Mouse (Mus musculus) macrophage (primary cell): ENCODE results near the gene Acrbp. TPM values are rescaled to one million over a fixed set of nuclear protein-coding genes. Genes with fewer than 3 reads are reported as not detected.
"Not testable (repeated sequence)": the region's sequence is repeated elsewhere in the genome, so short reads cannot be mapped to it uniquely, and the experiment has no call there.

Experiments used
- H3K27ac ChIP-seq: fragments of 350-480 bp; formaldehyde crosslinking; 2 replicates; pipeline ENCODE4 v1.9.0; 2021
- H3K36me3 ChIP-seq: fragments of 350-480 bp; formaldehyde crosslinking; 2 replicates; pipeline ENCODE4 v1.9.0; 2021; ENCODE audit errors: inconsistent target
- H3K4me3 ChIP-seq: fragments of 350-480 bp; formaldehyde crosslinking; 2 replicates; pipeline ENCODE4 v1.9.0; 2021; ENCODE audit errors: inconsistent target
- H3K79me2 ChIP-seq: fragments of 350-480 bp; formaldehyde crosslinking; 2 replicates; pipeline ENCODE4 v1.9.0; 2021; ENCODE audit errors: inconsistent target
- WGBS: methylation state at CpG from one replicate; pipeline ENCODE4 v1.1.7; 2026; ENCODE audit warnings: inconsistent platforms; ENCODE audit not compliant: missing documents; 5-methylcytosine and 5-hydroxymethylcytosine counted together
- polyA plus RNA-seq: library from polyadenylated mRNA; stranded (reverse); fragments of 250-400 nt; gene quantifications from 3 replicates; pipeline ENCODE4 v1.2.4, GENCODE M21; 2018; ENCODE audit warnings: inconsistent platforms

Acrbp gene
- polyA plus RNA-seq, 1 experiment from 2014 or later: 3.2 TPM

DNA sequence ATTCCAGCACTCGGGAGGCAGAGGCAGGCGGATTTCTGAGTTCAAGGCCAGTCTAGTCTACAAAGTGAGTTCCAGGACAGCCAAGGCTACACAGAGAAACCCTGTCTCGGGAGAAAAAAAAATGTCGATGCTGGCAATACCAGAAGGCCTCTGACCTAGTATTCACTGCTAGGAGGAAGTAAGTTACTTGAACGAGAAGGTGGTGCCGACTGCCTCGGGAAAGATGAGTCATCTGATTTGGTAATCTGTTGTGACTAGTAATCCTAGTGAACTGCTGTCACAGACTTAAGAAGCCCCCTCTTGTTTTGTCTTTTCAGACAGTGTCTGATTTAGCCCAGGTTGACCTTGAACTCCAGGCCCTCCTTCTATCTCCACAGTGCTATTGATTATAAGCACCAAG, 8.4 kb upstream of the Acrbp start:
- Histone ChIP-seq H3K27ac (peak overlapping the region; percentile 84), H3K79me2 (peaks cover 35% of the 10 kb centered on the region), H3K36me3 (peaks cover 26% of the 10 kb centered on the region), H3K4me3 (peak overlapping the region; percentile 83; the same call in 1 of the 2 replicates)
- 16% methylated on average over 7 of the region's 7 CpGs for WGBS

GRCm38 (mm10) chr6:125042081-125042480, 7.4 kb upstream of the Acrbp start:
- 90% methylated on average over 7 of the region's 7 CpGs for WGBS
- no peak overlapping the region for H3K4me3 ChIP-seq

DNA sequence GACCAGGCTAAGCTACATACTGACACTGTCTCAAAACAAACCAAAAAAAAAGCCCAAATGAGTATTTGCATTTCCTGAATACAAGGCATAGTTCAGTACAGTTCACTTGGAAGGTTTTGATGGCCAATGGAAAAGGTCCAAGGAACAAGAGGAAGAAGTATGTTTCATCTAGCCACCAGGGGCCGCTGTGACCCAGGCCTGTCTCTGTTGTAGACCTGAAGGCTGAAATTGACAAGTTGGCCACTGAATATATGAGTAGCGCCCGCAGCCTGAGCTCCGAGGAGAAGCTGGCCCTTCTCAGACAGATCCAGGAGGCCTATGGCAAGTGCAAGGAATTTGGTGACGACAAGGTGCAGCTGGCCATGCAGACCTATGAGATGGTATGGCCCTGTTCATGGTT, 2.8 kb upstream of the Acrbp start:
- Histone ChIP-seq H3K79me2 (peaks cover 21% of the 10 kb centered on the region), H3K36me3 (peaks cover 69% of the 10 kb centered on the region), H3K27ac (no peak overlapping the region), H3K4me3 (no peak overlapping the region)
- WGBS: 43% methylated on average over 5 of the region's 5 CpGs

More at GRCm38 (mm10) chr6:125042081-125042480, 7.4 kb upstream of the Acrbp start:
- Histone ChIP-seq H3K36me3 (peaks cover 27% of the 10 kb centered on the region), H3K27ac (peak overlapping the region; percentile 84), H3K79me2 (peaks cover 35% of the 10 kb centered on the region)

GRCm38 (mm10) chr6:125051237-125051636, 1.7 kb downstream of the Acrbp start:
- Histone ChIP-seq H3K27ac (no peak overlapping the region), H3K4me3 (no peak overlapping the region), H3K36me3 (peaks cover 66% of the 10 kb centered on the region), H3K79me2 (no peaks in the 10 kb centered on the region)
- WGBS: 57% methylated on average over 3 of the region's 5 CpGs

GRCm38 (mm10) chr6:125061493-125061892, 12.0 kb downstream of the Acrbp start:
- H3K27ac ChIP-seq: no peak overlapping the region
- WGBS: 98% methylated on average over 6 of the region's 6 CpGs
- no peaks in the 10 kb centered on the region for H3K79me2 ChIP-seq
- no peaks in the 10 kb centered on the region for H3K36me3 ChIP-seq
- H3K4me3 ChIP-seq: no peak overlapping the region

- 87% methylated on average over 5 of the region's 5 CpGs for WGBS
- H3K27ac ChIP-seq: no peak overlapping the region
- no peaks in the 10 kb centered on the region for H3K79me2 ChIP-seq
- H3K36me3 ChIP-seq: no peaks in the 10 kb centered on the region
- no peak overlapping the region for H3K4me3 ChIP-seq
Measured at GRCm38 (mm10) chr6:125062511-125062910, 13.0 kb downstream of the Acrbp start.

GRCm38 (mm10) chr6:125063906-125064305, 14.4 kb downstream of the Acrbp start:
- 95% methylated on average over 6 of the region's 6 CpGs for WGBS
- Histone ChIP-seq H3K4me3 (no peak overlapping the region), H3K79me2 (no peaks in the 10 kb centered on the region), H3K27ac (no peak overlapping the region), H3K36me3 (no peaks in the 10 kb centered on the region)

DNA sequence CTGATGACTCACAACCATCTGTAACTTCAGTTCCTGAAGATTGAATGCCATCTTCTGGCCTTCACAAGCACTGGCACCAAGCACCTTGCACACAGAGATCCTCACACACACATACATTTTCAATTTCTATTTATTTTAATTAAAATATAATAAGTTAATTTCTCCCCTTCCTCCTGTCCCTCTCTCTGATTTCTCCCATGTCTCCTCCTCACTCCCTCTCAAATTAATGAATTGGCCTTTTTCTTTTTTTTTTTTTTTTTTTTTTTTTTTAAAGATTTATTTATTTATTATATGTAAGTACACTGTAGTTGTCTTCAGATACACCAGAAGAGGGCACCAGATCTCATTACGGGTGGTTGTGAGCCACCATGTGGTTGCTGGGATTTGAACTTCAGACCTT, 15.7 kb downstream of the Acrbp start:
- WGBS: no CpG with 5 or more reads among the region's 1 CpGs
- not testable (repeated sequence) for H3K27ac ChIP-seq, H3K79me2 ChIP-seq, H3K4me3 ChIP-seq, H3K36me3 ChIP-seq

- Histone ChIP-seq H3K4me3 (no peak within 1 kb of the TSS), H3K36me3 (no peaks in the 10 kb centered on the region), H3K79me2 (peaks cover 3% of the 10 kb centered on the region), H3K27ac (no peak within 1 kb of the TSS)
- 95% methylated on average over 6 of the region's 8 CpGs for WGBS
Measured at GRCm38 (mm10) chr6:125067571-125067995, 18.1 kb downstream of the Acrbp start, which contains the start of gene Lpar5. TSS of gene Lpar5 (plus strand) at chr6:125067920.

DNA sequence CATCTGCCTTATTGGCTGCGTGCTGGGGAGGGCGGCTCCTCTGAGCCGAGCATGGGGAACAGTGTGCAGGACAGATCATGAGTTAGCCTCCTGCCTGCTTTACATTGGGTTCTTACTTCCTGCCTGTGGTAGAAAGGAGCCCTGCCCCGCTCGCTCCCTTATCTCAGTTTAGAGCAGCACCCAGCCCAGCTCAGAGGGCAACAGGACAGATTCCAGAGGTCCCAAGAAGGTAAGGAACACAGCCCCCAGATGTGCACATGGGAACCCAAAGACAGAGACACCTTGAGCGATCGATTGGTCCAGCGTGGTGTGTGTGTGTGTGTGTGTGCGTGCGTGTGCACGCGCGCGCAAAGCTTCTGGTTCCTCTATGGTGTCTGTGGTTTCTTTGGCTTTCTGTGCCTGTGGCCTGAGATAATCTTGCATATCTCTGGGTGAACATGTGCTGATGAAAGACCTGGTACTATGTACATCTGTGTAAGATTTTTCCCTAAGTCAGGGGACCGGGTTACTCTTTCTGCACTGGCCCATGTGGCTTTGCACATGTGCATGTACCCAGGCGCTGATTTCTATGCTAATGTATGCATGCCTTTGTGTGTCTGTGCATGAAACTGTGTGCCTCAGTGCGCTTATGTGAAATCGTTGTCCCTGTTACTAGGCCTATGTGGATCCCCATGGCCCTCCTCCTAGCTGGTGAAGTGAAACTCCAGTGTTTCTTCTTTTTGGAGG, 21.8 kb downstream of the Acrbp start:
- Histone ChIP-seq H3K36me3 (no peaks in the 10 kb centered on the region; the same call in 1 of the 2 replicates), H3K4me3 (peak overlapping the region; percentile 42), H3K27ac (peak overlapping the region; percentile 85), H3K79me2 (peaks cover 40% of the 10 kb centered on the region)
- under 1% methylated on average over 18 of the region's 18 CpGs for WGBS

DNA sequence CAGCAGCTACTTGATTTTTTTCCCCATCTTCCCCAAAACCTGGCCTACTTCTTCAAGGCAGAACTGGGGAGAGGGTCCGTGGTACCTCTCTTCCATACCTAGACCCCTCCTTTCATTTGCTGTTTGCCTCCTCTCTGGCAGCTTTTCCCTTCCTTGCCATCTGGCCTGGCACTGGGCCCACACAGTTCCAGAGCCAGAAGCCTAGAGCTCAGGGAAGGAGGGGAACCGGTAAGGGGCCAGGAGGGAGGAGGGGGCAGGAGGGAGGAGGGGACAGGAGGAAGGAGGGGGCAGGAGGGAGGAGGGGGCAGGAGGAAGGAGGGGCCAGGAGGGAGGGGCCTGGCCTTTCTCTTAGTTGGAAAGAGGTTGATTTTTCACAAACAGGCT, 22.4 kb downstream of the Acrbp start:
- 0% methylated on average over 1 of the region's 2 CpGs for WGBS
- peaks cover 46% of the 10 kb centered on the region for H3K79me2 ChIP-seq
- no peaks in the 10 kb centered on the region; the same call in 1 of the 2 replicates for H3K36me3 ChIP-seq
- H3K4me3 ChIP-seq: peak overlapping the region; percentile 42
- H3K27ac ChIP-seq: peak overlapping the region; percentile 85

GRCm38 (mm10) chr6:125073825-125074224, 24.3 kb downstream of the Acrbp start:
- Histone ChIP-seq H3K36me3 (peaks cover under 1% of the 10 kb centered on the region; the same call in 1 of the 2 replicates), H3K27ac (no peak overlapping the region), H3K79me2 (peaks cover 65% of the 10 kb centered on the region), H3K4me3 (no peak overlapping the region)
- 20% methylated on average over 8 of the region's 8 CpGs for WGBS

GRCm38 (mm10) chr6:125081394-125081793, 31.9 kb downstream of the Acrbp start:
- Histone ChIP-seq H3K4me3 (no peak overlapping the region), H3K36me3 (peaks cover 14% of the 10 kb centered on the region; the same call in 1 of the 2 replicates), H3K27ac (no peak overlapping the region), H3K79me2 (peaks cover 47% of the 10 kb centered on the region; the same call in 1 of the 2 replicates)
- 93% methylated on average over 25 of the region's 25 CpGs for WGBS

DNA sequence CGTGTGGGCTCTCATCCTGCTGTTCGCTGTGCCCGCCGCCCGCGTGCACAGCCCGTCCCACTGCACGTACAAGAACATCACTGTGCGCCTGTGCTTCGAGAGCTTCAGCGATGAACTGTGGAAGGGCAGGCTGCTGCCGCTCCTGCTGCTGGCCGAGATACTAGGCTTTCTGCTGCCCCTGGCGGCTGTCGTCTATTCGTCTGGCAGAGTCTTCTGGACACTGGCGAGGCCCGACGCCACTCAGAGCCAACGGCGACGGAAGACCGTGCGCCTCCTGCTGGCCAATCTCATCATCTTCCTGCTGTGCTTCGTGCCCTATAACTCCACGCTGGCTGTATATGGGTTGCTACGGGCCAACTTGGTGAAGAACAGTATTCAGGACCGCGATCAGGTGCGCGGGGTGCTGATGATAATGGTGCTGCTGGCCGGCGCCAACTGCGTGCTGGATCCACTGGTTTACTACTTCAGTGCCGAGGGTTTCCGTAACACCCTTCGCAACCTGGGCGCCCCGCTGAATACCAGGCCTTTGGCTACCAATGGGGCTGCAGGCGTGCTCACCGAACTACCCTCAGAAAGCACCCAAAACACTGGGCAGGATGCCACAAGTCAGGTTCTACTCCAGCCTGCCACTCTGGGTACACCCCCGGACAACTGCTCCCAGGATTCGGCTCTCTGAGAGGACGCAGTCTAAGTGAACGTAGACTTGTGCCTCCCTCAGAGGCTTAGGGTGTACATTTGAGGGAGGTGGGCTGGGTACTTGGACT, 32.5 kb downstream of the Acrbp start:
- H3K79me2 ChIP-seq: peaks cover 41% of the 10 kb centered on the region; the same call in 1 of the 2 replicates
- 93% methylated on average over 38 of the region's 45 CpGs for WGBS
- H3K4me3 ChIP-seq: no peak overlapping the region
- H3K27ac ChIP-seq: no peak overlapping the region
- peaks cover 14% of the 10 kb centered on the region; the same call in 1 of the 2 replicates for H3K36me3 ChIP-seq
